Mouse (Mus musculus): Measurements from ENCODE around the gene Vpreb1. TPM values are rescaled to one million over a fixed set of nuclear protein-coding genes. Genes with fewer than 3 reads are reported as not detected.

Gene Vpreb1
- polyA plus RNA-seq, 1 experiment from 2014 or later: 1.2 TPM

- WGBS: 27% methylated on average over 10 of the region's 10 CpGs
- H3K36me3 ChIP-seq (ENCODE audit: control insufficient read depth, insufficient read depth, low read length): peaks cover 29% of the 10 kb centered on the region
- H3K4me1 ChIP-seq (ENCODE audit: control insufficient read depth in 2 of 2, insufficient read depth in 2 of 2, low read length in 2 of 2): peaks cover 2 to 9% of the 10 kb centered on the region in 2 experiments; a peak in 3 of 4 replicates
- H3K27ac ChIP-seq (replicated peaks in 1 of 2; ENCODE audit: control insufficient read depth in 1 of 2, insufficient read depth in 1 of 2, low read depth in 2 of 2, low read length in 2 of 2): peak overlapping the region; percentile 30 to 56
- peak overlapping the region; percentile 56 to 76 for H3K4me3 ChIP-seq (ENCODE audit: control insufficient read depth in 1 of 2, insufficient read depth in 1 of 2, low read depth in 1 of 2, low read length in 2 of 2)
- H3K9me3 ChIP-seq (ENCODE audit: control insufficient read depth, low read length): no peaks in the 10 kb centered on the region
- no peaks in the 10 kb centered on the region for H3K27me3 ChIP-seq (ENCODE audit: control insufficient read depth, insufficient read depth, low read length)
- no peak for ATAC-seq (ENCODE audit: insufficient number of reproducible peaks, insufficient read depth, low FRiP score, low read depth)
- peak overlapping the region; percentile 76 for H3K9ac ChIP-seq (ENCODE audit: low read length)
- H3K4me2 ChIP-seq (ENCODE audit: low read length): peak overlapping the region; percentile 77
Observed at GRCm38 (mm10) chr16:16897056-16897584, 26.5 kb upstream of the Vpreb1 start.

- WGBS: under 1% methylated on average over 29 of the region's 29 CpGs
Observed at GRCm38 (mm10) chr16:16896382-16897055, 25.9 kb upstream of the Vpreb1 start, which contains the start of gene Ppm1f. Gene Ppm1f (plus strand): TSS chr16:16896469.

GRCm38 (mm10) chr16:16896015-16896381, 25.4 kb upstream of the Vpreb1 start:
- Histone ChIP-seq H3K27me3 (ENCODE audit: control insufficient read depth, insufficient read depth, low read length) (no peaks in the 10 kb centered on the region), H3K27ac (replicated peaks in 1 of 2; ENCODE audit: control insufficient read depth in 1 of 2, insufficient read depth in 1 of 2, low read depth in 2 of 2, low read length in 2 of 2) (no peak overlapping the region), H3K4me1 (ENCODE audit: control insufficient read depth in 2 of 2, insufficient read depth in 2 of 2, low read length in 2 of 2) (peaks cover 2 to 9% of the 10 kb centered on the region in 2 experiments; a peak in 3 of 4 replicates), H3K4me3 (ENCODE audit: control insufficient read depth in 1 of 2, insufficient read depth in 1 of 2, low read depth in 1 of 2, low read length in 2 of 2) (no peak overlapping the region), H3K36me3 (ENCODE audit: control insufficient read depth, insufficient read depth, low read length) (peaks cover 40% of the 10 kb centered on the region), H3K9me3 (ENCODE audit: control insufficient read depth, low read length) (no peaks in the 10 kb centered on the region), H3K4me2 (ENCODE audit: low read length) (peak overlapping the region; percentile 77; the same call in 1 of the 2 replicates), H3K9ac (ENCODE audit: low read length) (0 out of 2 replicates have a peak overlapping the region, but pooled peaks have one; percentile 28)
- 30% methylated on average over 4 of the region's 4 CpGs for WGBS
- no peak for ATAC-seq (ENCODE audit: insufficient number of reproducible peaks, insufficient read depth, low FRiP score, low read depth)

More at GRCm38 (mm10) chr16:16896382-16897055, 25.9 kb upstream of the Vpreb1 start, which contains the start of gene Ppm1f:
- Histone ChIP-seq H3K36me3 (ENCODE audit: control insufficient read depth, insufficient read depth, low read length) (peaks cover 35% of the 10 kb centered on the region), H3K27ac (replicated peaks in 1 of 2; ENCODE audit: control insufficient read depth in 1 of 2, insufficient read depth in 1 of 2, low read depth in 2 of 2, low read length in 2 of 2) (peak within 1 kb of the TSS; percentile 30 to 56), H3K27me3 (ENCODE audit: control insufficient read depth, insufficient read depth, low read length) (no peaks in the 10 kb centered on the region), H3K4me3 (ENCODE audit: control insufficient read depth in 1 of 2, insufficient read depth in 1 of 2, low read depth in 1 of 2, low read length in 2 of 2) (peak within 1 kb of the TSS; percentile 56 to 76), H3K9me3 (ENCODE audit: control insufficient read depth, low read length) (no peaks in the 10 kb centered on the region), H3K4me1 (ENCODE audit: control insufficient read depth in 2 of 2, insufficient read depth in 2 of 2, low read length in 2 of 2) (peaks cover 2 to 9% of the 10 kb centered on the region in 2 experiments; a peak in 3 of 4 replicates), H3K4me2 (ENCODE audit: low read length) (peak within 1 kb of the TSS; percentile 77), H3K9ac (ENCODE audit: low read length) (peak within 1 kb of the TSS; percentile 76)
- ATAC-seq (ENCODE audit: insufficient number of reproducible peaks, insufficient read depth, low FRiP score, low read depth): peak; percentile 92

- WGBS: 89% methylated on average over 7 of the region's 7 CpGs
Observed at GRCm38 (mm10) chr16:16892366-16892765, 21.7 kb upstream of the Vpreb1 start.

DNA sequence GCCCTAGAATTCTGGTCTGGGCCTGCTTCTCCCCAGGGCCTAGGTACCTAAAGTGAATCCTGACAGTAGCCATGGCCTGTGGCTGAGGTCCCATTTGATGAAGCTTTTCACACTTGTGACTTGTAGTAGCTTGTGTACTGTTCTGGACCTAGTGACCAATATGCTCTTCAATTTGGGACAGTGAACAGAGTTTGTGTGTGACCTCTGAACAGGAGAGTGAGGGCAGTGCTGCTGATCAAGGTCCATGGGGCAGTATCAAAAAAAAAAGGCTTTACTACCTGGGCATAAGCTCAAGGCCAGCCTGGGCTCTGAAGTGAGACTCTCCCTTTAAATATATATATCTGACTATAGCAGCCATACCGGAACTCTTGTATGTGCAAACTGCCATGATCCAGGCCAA, 17.7 kb upstream of the Vpreb1 start:
- no peak overlapping the region for H3K4me2 ChIP-seq (ENCODE audit: low read length)
- H3K36me3 ChIP-seq (ENCODE audit: control insufficient read depth, insufficient read depth, low read length): peaks cover 100% of the 10 kb centered on the region
- H3K4me3 ChIP-seq (ENCODE audit: control insufficient read depth in 1 of 2, insufficient read depth in 1 of 2, low read depth in 1 of 2, low read length in 2 of 2): no peak overlapping the region
- no peaks in the 10 kb centered on the region for H3K27me3 ChIP-seq (ENCODE audit: control insufficient read depth, insufficient read depth, low read length)
- no peak for ATAC-seq (ENCODE audit: insufficient number of reproducible peaks, insufficient read depth, low FRiP score, low read depth)
- WGBS: 95% methylated on average over 1 of the region's 1 CpGs
- H3K9me3 ChIP-seq (ENCODE audit: control insufficient read depth, low read length): no peaks in the 10 kb centered on the region
- H3K27ac ChIP-seq (replicated peaks in 1 of 2; ENCODE audit: control insufficient read depth in 1 of 2, insufficient read depth in 1 of 2, low read depth in 2 of 2, low read length in 2 of 2): no peak overlapping the region
- no peaks in the 10 kb centered on the region for H3K4me1 ChIP-seq (ENCODE audit: control insufficient read depth in 2 of 2, insufficient read depth in 2 of 2, low read length in 2 of 2)
- H3K9ac ChIP-seq (ENCODE audit: low read length): no peak overlapping the region

More at GRCm38 (mm10) chr16:16892366-16892765, 21.7 kb upstream of the Vpreb1 start:
- Histone ChIP-seq H3K4me1 (ENCODE audit: control insufficient read depth in 2 of 2, insufficient read depth in 2 of 2, low read length in 2 of 2) (peaks cover 2 to 6% of the 10 kb centered on the region in 2 experiments; a peak in 3 of 4 replicates), H3K36me3 (ENCODE audit: control insufficient read depth, insufficient read depth, low read length) (peaks cover 76% of the 10 kb centered on the region), H3K27me3 (ENCODE audit: control insufficient read depth, insufficient read depth, low read length) (no peaks in the 10 kb centered on the region), H3K9ac (ENCODE audit: low read length) (no peak overlapping the region), H3K9me3 (ENCODE audit: control insufficient read depth, low read length) (no peaks in the 10 kb centered on the region), H3K27ac (replicated peaks in 1 of 2; ENCODE audit: control insufficient read depth in 1 of 2, insufficient read depth in 1 of 2, low read depth in 2 of 2, low read length in 2 of 2) (no peak overlapping the region), H3K4me3 (ENCODE audit: control insufficient read depth in 1 of 2, insufficient read depth in 1 of 2, low read depth in 1 of 2, low read length in 2 of 2) (no peak overlapping the region), H3K4me2 (ENCODE audit: low read length) (no peak overlapping the region)
- ATAC-seq (ENCODE audit: insufficient number of reproducible peaks, insufficient read depth, low FRiP score, low read depth): no peak

DNA sequence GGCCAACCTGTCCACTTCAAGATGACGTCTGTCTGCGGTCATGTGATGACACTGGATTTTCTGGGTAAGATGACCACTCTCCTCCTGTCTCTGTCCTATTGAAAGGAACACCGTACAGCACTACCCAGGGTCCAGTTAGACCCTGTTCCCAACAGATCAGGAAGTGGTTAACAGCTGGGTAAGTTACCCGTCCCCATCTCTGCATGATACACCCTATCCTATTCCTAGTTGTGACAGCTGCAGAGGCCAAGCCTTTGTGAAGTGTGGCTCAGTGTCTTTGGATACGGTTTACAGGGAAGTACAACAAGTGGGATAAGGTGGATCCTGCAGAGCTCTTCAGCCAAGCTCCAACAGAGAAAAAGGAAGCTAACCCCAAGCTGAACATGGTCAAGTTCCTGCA, 8.4 kb upstream of the Vpreb1 start:
- Histone ChIP-seq H3K4me2 (ENCODE audit: low read length) (no peak overlapping the region), H3K4me1 (ENCODE audit: control insufficient read depth in 2 of 2, insufficient read depth in 2 of 2, low read length in 2 of 2) (no peaks in the 10 kb centered on the region), H3K9ac (ENCODE audit: low read length) (no peak overlapping the region), H3K27ac (replicated peaks in 1 of 2; ENCODE audit: control insufficient read depth in 1 of 2, insufficient read depth in 1 of 2, low read depth in 2 of 2, low read length in 2 of 2) (no peak overlapping the region), H3K4me3 (ENCODE audit: control insufficient read depth in 1 of 2, insufficient read depth in 1 of 2, low read depth in 1 of 2, low read length in 2 of 2) (no peak overlapping the region), H3K36me3 (ENCODE audit: control insufficient read depth, insufficient read depth, low read length) (peaks cover 83% of the 10 kb centered on the region), H3K9me3 (ENCODE audit: control insufficient read depth, low read length) (no peaks in the 10 kb centered on the region), H3K27me3 (ENCODE audit: control insufficient read depth, insufficient read depth, low read length) (no peaks in the 10 kb centered on the region)
- no peak for ATAC-seq (ENCODE audit: insufficient number of reproducible peaks, insufficient read depth, low FRiP score, low read depth)
- 84% methylated on average over 5 of the region's 5 CpGs for WGBS

DNA sequence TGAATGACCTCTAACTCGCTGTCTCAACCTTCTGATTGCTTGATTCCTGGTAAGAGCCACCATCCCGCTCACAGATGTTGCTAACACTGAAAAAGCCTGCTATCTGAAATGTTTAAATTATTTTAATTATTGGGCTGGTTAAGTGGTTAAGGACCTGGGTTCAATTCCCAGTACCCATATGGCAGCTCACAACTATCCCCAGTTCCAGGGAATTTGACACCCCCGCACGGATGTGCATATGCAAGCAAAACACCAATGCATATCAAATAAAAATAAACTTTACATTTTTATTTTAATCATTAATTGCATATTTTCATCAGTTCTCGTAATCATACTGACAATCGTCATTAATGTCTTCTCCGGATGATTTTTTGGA, 414 bp downstream of the Vpreb1 start:
- ATAC-seq (ENCODE audit: insufficient number of reproducible peaks, insufficient read depth, low FRiP score, low read depth): no peak
- H3K4me3 ChIP-seq (ENCODE audit: control insufficient read depth in 1 of 2, insufficient read depth in 1 of 2, low read depth in 1 of 2, low read length in 2 of 2): peak overlapping the region; percentile 75 to 100
- H3K9ac ChIP-seq (ENCODE audit: low read length): peak overlapping the region; percentile 85
- H3K4me2 ChIP-seq (ENCODE audit: low read length): peak overlapping the region; percentile 81
- no peaks in the 10 kb centered on the region for H3K27me3 ChIP-seq (ENCODE audit: control insufficient read depth, insufficient read depth, low read length)
- H3K9me3 ChIP-seq (ENCODE audit: control insufficient read depth, low read length): no peaks in the 10 kb centered on the region
- WGBS: 40% methylated on average over 7 of the region's 7 CpGs
- peak overlapping the region; percentile 39 to 96 for H3K27ac ChIP-seq (replicated peaks in 1 of 2; ENCODE audit: control insufficient read depth in 1 of 2, insufficient read depth in 1 of 2, low read depth in 2 of 2, low read length in 2 of 2)
- H3K36me3 ChIP-seq (ENCODE audit: control insufficient read depth, insufficient read depth, low read length): peaks cover 7% of the 10 kb centered on the region
- peaks cover 0 to 13% of the 10 kb centered on the region in 2 experiments; a peak in 3 of 4 replicates for H3K4me1 ChIP-seq (ENCODE audit: control insufficient read depth in 2 of 2, insufficient read depth in 2 of 2, low read length in 2 of 2)

Measured in heart, embryonic 14.5 days (tissue).